Mouse (Mus musculus) liver (tissue): Measurements from ENCODE around the gene Rictor.
"Not testable (repeated sequence)": the region's sequence is repeated elsewhere in the genome, so short reads cannot be mapped to it uniquely, and the experiment has no call there.

ENCODE experiments used
- DNase-seq: peaks from one replicate; pipeline ENCODE4 v3.0.0-alpha.2; 2020; ENCODE audit warnings: mixed read lengths

The Rictor gene

DNA sequence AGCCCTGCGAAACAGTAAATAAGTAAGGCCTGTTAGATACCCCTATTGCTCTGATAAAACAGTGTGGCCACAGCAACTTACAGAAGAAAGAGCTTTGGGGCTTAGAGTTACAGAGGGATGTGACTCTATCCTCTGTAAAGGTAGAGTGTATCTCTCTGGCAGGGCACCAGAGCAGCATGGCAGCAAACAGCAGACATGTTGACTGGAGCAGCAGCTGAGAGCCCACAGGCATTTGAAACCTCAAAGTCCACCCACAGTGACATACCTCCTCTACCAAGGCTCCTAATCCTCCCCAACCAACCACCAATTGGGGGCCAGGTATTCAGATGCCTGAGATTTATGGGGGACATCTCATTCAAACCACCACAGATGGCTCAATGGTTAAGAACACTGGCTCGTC is 31.0 kb downstream of the Rictor start:
- no peak for DNase-seq

DNA sequence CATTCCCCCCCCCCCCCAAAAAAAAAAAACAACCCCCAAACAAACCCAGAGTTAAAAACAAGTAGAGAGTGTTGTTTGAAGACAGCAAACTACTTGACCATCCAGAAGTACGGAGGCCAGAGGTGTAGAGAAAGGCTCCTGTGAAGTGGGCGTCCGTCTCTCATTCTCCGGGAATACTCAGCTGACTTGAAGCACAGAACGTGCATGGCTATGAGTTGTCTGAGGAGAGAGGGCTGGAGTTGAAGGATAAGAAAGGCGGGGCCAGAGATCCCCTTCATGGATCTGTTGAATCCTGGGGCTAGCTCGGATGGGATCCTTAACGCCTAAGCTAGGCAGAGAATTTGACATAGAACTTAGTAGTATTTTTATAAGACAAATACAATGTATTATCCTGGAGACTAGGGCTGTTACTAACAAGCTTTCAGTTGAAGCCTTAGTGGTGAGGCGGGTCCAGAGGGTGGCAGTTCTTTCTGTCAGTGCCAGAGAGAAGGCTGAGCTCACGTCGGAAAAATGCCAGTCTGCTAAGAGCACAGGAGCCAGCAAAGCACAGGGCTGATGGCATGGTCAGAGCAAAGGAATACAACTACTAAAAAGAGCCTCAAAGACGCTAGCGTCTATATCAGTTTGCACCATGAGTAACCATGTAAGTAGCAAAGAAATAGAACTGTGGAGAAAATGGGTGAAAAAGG is 34.3 kb downstream of the Rictor start:
- no peak for DNase-seq

DNA sequence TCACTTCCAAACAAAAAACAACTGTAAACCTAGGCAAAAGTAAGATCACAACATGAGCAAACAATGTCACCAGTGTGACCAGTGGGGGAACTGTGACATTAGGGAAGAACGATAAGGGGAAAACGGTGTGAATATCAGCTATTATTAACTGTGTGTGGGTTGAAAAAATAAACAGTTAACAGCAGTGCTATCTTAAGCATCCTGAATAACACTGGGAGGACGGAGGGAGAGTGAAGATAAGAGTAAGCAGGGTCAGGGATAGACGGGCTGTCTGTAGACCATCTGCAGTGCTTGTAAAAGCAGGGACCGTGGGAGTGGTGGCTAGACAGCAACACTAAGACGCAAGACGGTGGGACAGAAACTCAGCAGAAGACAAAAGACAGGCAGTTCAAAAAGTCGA is 35.5 kb downstream of the Rictor start:
- DNase-seq: no peak

DNA sequence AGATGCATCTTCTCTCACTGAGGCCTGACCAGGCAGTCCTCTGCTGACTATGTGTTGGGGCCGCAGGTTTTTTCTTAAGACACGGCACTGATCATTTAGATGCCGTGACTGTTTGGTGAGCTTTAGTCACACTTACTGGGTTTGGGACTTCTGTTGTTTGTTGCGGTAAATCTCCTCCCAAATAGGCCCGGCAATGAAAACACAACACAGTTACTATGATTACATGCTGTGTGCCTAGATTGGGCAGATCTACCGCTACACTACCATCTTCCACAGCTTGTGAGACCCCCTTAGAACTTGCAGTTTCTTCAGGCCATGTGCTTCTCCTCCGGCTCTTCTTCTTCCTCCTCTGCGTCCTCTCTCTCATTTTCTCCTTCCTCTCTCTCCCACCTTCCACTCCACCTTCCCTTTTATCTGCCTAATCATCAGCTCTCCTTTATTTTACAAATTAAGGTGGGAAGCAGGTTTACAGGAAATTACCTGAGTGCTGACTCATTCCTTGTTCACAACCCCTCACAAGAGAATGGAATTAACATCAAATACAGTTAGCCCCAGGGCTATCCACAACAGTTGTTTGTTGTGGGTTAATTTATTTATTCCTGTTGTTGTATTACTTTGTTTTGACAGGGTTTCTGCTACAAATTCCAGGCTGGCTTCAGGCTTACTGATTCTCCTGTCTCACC is 38.3 kb downstream of the Rictor start:
- DNase-seq: not testable (repeated sequence)

DNA sequence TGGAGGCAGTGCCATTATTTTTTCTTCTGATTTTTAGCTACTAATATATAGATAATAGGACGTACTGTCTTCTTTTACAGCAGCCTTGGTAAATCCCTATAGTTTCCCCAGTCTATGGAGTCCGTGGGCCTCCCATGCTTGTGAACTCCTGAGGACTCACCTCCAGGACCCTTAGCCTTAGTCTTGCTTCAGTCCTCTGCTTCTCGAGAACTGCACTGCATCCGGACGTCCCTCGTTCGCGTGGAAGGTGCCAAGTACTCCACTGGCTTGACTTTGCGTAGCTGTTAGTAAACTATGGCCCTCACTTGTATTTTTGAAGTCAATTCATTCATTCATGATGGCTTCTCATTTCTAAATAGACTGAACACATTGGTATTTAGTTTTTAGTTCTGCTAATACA is 38.8 kb downstream of the Rictor start:
- DNase-seq: no peak

DNA sequence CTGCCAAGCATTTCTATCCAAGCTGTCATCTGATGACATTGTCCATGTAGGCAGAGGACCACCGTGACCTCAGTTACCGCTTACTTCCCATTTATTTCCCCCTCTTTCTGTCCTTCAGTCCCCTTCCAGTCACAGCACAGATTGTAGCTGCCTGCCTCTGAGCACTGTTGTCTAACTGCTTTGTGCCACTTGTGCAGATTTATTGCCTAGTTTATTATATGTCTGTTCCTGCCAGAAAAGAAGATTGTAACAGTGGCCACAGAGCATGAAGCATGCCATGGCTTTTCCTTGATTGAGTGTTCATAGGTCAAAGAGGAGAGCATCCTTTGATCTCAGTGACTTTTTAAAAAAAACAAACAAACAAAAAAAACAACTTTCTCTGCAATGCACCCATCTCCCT is 46.2 kb downstream of the Rictor start:
- DNase-seq: no peak

DNA sequence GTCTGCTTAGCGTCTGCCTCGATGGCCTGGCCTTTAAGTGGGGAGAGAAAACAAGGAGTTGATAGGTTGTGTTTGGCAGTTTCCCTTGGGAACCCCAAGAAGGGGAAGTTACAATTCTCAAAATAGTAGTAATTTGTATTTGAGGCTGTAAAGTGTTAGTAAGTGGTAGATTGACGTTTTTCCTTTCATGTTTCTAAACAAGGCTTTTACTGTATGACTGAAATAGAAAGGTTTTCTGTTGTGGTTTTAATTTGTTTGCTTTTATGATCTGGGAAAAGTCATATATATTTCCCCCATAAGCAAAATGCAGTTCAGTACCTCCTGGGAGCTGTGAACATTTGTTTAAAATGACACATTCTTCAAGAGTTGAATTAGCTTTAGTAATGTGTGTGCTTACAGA is 64.1 kb downstream of the Rictor start:
- no peak for DNase-seq

DNA sequence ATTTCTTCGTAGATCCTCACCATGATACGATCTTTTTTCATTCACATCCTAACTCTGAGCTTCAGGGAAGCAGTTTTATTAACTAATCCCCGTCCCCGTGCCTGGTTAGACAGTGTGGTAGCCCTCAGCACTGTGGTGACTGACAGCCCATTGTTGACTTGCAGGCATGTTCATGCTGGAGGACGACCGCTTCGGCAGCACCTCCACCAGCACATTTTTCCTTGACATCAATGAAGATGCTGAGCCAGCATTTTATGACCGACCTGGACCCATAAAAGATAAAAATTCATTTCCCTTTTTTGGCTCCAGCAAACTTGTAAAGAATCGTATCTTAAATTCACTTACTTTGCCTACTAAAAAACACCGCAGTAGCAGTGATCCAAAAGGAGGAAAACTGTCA is 78.0 kb downstream of the Rictor start:
- DNase-seq: no peak

DNA sequence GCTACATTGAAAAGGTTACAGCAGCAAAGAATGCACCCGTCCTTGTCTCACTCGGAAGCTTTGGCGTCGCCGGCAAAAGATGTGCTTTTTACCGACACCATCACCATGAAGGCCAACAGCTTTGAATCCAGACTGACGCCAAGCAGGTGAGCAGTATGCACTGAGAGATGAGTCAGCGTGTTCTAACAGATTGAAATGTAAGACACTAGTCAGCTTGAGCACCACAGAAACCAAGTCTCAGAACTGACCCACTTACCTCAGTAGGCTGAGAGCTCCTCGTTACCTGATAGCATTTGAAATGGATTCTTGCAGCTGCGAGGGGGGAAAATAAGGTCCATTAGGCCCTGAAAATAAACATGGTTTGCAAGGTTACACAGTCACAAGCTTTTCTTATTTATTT is 79.1 kb downstream of the Rictor start:
- DNase-seq: no peak

DNA sequence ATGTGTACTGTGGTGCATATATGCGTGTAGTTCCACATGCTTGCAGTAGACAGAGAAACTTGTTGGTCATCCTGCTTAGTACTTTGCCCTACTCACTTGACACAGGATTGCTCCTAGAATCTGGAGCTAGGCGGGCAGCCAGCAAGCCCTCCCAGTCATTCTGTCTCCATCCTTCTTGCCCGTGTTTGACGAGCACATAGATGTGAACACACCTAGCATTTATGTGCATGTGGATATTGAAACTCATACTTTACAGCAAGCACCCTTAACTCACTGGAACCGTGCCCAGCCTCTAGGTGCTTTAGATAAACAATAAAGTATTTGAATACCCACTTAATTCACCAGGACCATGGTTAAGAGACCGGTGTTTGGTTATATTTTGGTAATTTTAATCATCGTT is 81.8 kb downstream of the Rictor start:
- DNase-seq: no peak

DNA sequence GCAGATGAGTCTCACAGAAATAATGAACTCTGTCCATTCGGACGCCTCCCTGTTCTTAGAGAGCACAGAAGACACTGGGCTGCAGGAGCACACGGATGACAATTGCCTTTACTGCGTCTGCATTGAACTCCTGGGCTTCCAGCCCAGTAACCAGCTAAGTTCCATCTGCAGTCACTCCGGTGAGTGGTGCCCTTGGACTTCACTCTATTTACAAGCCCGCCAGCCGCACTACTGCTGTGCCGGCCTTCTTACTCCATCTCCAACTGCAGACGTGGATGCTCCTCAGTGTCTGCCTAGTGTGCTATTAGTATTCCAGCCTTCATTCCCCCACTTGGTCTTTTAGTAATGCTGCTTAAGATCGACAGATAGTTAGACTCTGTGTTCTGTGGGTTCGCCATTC is 83.5 kb downstream of the Rictor start:
- DNase-seq: no peak

DNA sequence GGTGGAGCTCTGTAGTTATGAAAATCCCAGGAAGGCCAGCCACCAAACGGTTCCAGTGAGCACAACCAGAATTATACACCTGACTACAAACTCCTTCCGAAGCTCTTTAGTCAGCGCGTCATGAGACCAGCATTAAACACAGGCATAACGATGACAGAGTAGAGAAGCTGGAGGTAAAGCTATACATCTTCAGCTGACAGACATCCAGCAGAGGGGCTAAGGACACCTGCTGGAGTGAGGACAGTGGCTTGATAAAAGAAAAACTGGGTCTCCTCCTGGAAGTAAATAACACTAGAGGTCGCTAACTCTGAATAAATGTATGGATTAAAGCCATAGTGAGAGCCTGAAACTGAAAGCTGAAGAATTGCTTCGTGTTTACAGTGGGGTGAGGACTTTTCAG is 84.7 kb downstream of the Rictor start:
- no peak for DNase-seq

DNA sequence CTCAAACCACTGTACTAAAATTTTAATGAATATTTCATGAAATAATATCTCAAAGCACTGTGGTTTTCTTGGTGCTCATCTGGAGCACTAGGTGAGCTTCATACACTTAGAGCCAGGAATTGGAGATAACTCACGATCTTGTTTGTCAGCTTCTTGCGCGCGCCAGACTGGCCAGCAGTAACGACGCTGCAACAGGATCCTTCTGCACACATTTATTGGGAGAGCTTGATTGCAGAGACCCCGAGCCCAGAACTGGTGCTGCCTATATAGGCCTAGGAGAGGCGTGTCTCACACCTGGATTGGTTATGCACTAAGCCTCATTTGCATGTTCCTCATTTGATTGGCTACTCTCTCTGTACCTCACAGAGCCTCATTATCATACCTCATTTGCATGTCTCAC is 93.0 kb downstream of the Rictor start:
- DNase-seq: not testable (repeated sequence)

DNA sequence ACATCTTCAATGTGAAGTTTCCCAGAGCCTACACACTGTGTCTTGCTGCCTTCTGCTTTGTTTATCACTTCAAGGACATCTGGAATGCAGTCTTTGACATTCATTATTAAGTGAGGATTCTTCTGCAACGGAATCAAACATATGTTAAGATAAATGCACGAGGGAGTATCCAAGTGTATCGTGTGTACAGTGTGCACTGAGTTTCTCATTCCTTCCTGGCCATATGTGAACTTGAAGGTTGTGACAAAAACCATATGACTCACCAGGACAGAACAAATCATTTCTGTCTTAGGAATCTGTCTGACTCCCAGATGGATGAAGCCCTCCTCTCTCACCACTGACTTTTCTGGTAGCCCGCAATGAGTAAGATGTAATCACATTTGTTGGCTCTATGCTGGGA is 107.6 kb downstream of the Rictor start:
- DNase-seq: no peak

DNA sequence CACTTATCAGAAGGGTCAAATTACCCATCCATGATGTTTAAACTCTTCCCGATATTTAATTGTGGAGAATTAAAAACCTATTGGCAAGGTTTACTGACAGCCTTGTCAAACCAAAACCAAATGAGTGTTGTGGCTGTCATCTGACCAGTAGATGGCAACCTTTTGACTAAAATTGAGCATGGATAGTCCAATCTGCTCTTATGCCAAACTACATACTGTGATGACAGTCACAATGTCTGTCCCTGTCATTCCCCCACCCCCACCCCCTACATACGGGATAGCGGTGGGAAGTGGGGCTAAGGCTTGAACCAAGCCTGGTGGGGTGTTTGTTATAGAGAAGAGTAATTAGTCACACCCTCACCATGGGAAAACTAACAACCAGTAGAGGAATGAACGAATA is 132.0 kb downstream of the Rictor start:
- DNase-seq: no peak

DNA sequence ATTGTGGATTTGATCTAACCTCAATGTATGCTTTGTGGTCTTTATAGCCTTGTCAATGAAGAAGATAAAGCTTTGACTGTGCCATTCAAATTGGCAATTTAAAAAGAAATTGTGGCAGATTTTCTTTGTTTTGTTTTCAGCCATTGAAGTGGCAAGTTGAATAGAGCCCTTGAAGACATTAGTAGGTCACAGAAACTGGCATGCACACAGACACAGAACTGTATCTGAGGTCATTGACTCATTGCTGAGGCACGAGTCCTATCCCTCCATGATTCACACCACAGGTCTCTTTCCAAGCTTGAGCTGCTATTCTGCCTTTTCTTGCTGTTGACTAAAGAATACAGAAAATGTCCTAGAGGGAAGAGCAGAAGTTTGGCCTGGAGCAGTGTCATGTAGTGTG is 141.7 kb downstream of the Rictor start:
- DNase-seq: no peak
